Mouse (Mus musculus) liver, embryonic 16.5 days (tissue): ENCODE data around the gene Camkk2. TPM values are rescaled to one million over a fixed set of nuclear protein-coding genes. Genes with fewer than 3 reads are reported as not detected.
A peak's percentile ranks its signal among the peaks of the same experiment; 100 is the strongest.

ENCODE experiments used
- ATAC-seq: fragments of 200-750 bp; cut with Nextera tagmentation; 2 replicates; pipeline ENCODE4 v1.8.0; 2017; ENCODE audit warnings: low read depth, mild to moderate bottlenecking, moderate number of reproducible peaks, moderate library complexity
- H3K27ac ChIP-seq: fragments of 300-500 bp; sonication (generic); 2 replicates; pipeline ENCODE4 v1.5.1; 2014; ENCODE audit warnings: mild to moderate bottlenecking, low read length
- H3K27me3 ChIP-seq: fragments of 300-500 bp; sonication (generic); 2 replicates; pipeline ENCODE4 v1.6.1; 2014; ENCODE audit warnings: low read depth, low read length, mixed read lengths; ENCODE audit not compliant: control insufficient read depth, insufficient read depth
- H3K36me3 ChIP-seq: fragments of 300-500 bp; sonication (generic); 2 replicates; pipeline ENCODE4 v1.6.1; 2014; ENCODE audit warnings: mild to moderate bottlenecking; ENCODE audit not compliant: control insufficient read depth, insufficient read depth
- H3K4me1 ChIP-seq: fragments of 300-500 bp; sonication (generic); 2 replicates; pipeline ENCODE4 v1.6.1; 2014; ENCODE audit warnings: low read depth, low read length, mixed read lengths; ENCODE audit not compliant: control insufficient read depth
- H3K4me2 ChIP-seq: fragments of 300-500 bp; sonication (generic); 2 replicates; pipeline ENCODE4 v1.6.1; 2014; ENCODE audit warnings: low read depth, low read length, mixed read lengths
- H3K4me3 ChIP-seq: fragments of 300-500 bp; sonication (generic); 2 replicates; pipeline ENCODE4 v1.5.1; 2014; ENCODE audit warnings: low read depth, mild to moderate bottlenecking, low read length
- H3K9ac ChIP-seq: fragments of 300-500 bp; sonication (generic); 2 replicates; pipeline ENCODE4 v1.6.1; 2014; ENCODE audit warnings: low read depth, low read length
- H3K9me3 ChIP-seq: fragments of 300-500 bp; sonication (generic); replicated peaks from 2 replicates; pipeline ENCODE4 v1.6.1; 2016; ENCODE audit warnings: low read length; ENCODE audit not compliant: control insufficient read depth
- WGBS: fragments of 180-500 bp; shearing (Covaris S2); extraction: QIAGEN DNeasy Blood & Tissue Kit; methylation state at CpG from one replicate; pipeline ENCODE4 v1.1.7; 2014; ENCODE audit not compliant: insufficient replicate concordance; 5-methylcytosine and 5-hydroxymethylcytosine counted together
- polyA plus RNA-seq: library from polyadenylated mRNA; unstranded; fragments of >200 nt; fragmentation: Nextera tagmentation; extraction: Ambion mirVana; gene quantifications from 2 replicates; pipeline ENCODE4 v1.2.1, GENCODE M21; 2015

Camkk2 gene
- polyA plus RNA-seq, 1 experiment from 2014 or later: 8.4 TPM

DNA sequence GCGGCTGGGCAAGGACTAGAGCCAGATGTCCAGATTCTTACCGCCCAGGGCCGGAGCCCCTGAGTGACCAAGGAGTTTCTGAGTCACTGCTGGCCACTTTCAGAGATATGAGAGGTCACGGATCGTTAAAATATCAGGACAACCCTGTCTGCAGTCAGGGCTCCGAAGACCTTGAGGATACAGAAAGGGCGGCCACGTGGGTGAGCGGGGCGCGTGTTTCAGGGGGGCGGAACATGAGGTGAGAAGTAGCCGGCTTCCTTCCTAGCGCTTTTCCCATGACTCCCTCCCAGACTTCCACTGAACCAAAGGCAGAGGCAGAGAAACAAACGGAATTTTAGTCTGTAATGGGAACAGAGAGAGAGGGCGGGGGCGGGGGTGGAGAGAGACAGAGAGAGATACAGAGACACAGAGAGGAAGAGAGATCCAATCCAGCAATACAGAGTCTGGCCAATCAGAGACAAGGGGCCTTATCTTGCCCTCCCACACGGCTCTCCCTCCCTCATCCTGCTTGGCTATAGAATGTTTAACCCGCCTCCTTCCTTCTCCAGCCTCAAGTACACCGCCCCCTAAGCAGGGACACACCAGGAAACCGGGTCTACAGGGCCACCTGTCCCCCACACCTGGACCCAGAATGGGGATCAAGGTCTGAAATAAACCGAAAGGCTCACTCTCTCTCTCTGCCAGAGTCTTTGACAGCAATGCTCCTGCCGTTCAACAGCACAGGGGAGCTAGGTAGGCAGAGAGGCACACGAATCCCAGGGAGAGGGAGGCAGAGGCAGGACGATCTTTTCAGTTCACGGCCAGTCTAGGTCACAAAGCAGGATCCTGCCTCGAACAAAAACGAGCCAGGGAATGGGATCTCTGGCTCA is 4.2 kb downstream of the Camkk2 start:
- Histone ChIP-seq H3K9ac (peak overlapping the region; percentile 25; the same call in 1 of the 2 replicates), H3K36me3 (no peaks in the 10 kb centered on the region), H3K9me3 (no peaks in the 10 kb centered on the region), H3K4me2 (peak overlapping the region; percentile 59), H3K27ac (peak overlapping the region; percentile 43; the same call in 1 of the 2 replicates), H3K4me1 (peaks cover 48% of the 10 kb centered on the region), H3K27me3 (no peaks in the 10 kb centered on the region), H3K4me3 (peak overlapping the region; percentile 33)
- peak; percentile 84 for ATAC-seq
- 47% methylated on average over 28 of the region's 28 CpGs for WGBS

DNA sequence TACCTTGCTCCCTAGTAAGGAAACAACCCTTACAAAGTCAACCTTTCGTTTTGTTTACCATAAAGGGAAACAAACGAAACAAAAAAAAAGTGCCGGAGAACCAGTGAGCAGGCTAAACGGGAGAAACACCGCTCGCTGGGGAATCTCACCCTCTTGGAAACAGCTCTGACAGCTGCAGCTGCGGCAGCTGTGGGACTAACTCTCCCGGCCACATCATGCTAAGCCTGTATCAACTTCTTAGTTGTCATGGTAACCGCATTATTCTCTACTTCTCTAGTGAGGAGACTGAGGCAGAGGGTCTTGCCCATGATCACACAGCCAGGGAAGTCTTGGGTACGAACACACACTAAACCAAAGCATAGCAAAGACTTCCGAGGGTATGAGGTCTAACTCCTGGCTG is 5.5 kb downstream of the Camkk2 start:
- no peaks in the 10 kb centered on the region for H3K9me3 ChIP-seq
- H3K9ac ChIP-seq: no peak overlapping the region
- H3K4me2 ChIP-seq: no peak overlapping the region
- H3K27me3 ChIP-seq: no peaks in the 10 kb centered on the region
- whole genome bisulfite sequencing: 84% methylated on average over 11 of the region's 11 CpGs
- H3K4me1 ChIP-seq: peaks cover 50% of the 10 kb centered on the region
- no peak overlapping the region for H3K4me3 ChIP-seq
- H3K27ac ChIP-seq: no peak overlapping the region
- H3K36me3 ChIP-seq: no peaks in the 10 kb centered on the region
- ATAC-seq: no peak

DNA sequence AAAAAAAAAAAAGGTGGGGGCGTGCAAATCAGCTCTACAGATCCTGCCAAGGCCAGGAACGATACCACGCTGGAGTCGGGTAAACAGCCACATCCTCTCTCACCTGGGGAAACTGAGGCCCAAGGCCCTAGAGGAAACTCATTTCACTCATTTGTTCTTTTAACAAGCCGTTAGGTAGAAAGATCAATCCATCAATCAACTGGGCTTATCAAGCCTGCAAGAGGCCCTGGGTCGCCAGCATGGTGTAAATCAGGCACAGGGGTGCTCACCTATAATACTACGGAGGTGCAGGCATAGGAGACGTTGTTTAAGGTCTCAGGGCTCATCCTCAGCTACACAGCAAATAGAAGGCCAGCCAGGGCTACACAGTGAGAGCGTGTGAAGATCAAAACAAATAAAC is 7.8 kb downstream of the Camkk2 start:
- Histone ChIP-seq H3K9me3 (no peaks in the 10 kb centered on the region), H3K4me3 (no peak overlapping the region), H3K27ac (no peak overlapping the region), H3K4me1 (peaks cover 37% of the 10 kb centered on the region), H3K36me3 (no peaks in the 10 kb centered on the region), H3K4me2 (0 out of 2 replicates have a peak overlapping the region, but pooled peaks have one; percentile 19), H3K27me3 (no peaks in the 10 kb centered on the region), H3K9ac (no peak overlapping the region; the same call in 1 of the 2 replicates)
- no peak for ATAC-seq
- 34% methylated on average over 9 of the region's 9 CpGs for WGBS

DNA sequence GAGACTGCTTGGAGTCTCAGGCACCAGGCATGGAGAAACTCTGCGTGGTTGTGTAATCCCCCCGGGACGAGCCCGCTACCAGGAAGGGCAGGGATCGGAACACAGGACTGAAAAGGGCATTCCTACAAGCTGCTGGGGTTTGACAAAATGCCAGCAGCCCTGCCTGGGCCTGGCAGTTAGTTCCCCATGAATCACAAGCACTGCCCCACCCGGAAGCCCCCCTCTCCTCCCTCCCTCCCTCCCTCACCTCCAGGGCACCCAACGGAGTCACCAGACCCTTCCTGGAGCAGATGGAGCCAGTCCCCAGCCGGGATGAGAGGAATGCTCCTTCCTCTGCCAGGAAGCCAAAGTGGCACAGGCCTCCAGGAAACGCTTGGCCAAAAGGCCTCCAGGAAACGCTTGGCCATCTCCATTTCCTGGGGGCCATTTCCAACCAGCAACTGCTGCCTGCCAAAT is 8.4 kb downstream of the Camkk2 start:
- no peaks in the 10 kb centered on the region for H3K9me3 ChIP-seq
- 26% methylated on average over 10 of the region's 10 CpGs for WGBS

DNA sequence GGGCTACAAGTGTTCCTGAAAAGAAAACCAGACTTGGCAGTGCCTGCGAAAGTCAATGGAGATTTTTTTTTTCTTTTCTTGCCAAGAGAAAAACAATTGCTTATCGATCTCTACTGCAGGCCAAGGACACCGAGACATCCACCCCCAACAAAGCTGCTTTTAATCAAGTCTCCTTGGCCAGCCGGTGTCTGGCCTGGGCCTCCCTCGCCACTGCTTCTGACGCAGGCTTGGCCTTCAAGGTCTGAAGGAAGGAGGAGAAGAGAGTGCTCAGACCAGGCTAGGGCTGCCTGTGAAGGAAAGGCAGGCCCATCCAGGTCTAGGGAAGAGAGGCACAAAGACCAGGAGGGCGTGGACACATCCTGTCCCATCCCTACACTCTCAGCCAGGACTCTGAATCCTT is 8.9 kb downstream of the Camkk2 start:
- H3K27me3 ChIP-seq: no peaks in the 10 kb centered on the region
- H3K9me3 ChIP-seq: no peaks in the 10 kb centered on the region
- H3K27ac ChIP-seq: peak overlapping the region; percentile 65
- no peaks in the 10 kb centered on the region for H3K36me3 ChIP-seq
- peaks cover 31% of the 10 kb centered on the region for H3K4me1 ChIP-seq
- 65% methylated on average over 7 of the region's 7 CpGs for WGBS
- 0 out of 2 replicates have a peak overlapping the region, but pooled peaks have one; percentile 19 for H3K4me2 ChIP-seq
- ATAC-seq: no peak
- H3K9ac ChIP-seq: no peak overlapping the region; the same call in 1 of the 2 replicates
- no peak overlapping the region for H3K4me3 ChIP-seq

More for the DNA sequence above, 8.4 kb downstream of the Camkk2 start:
- H3K27ac ChIP-seq: peak overlapping the region; percentile 65
- H3K9ac ChIP-seq: no peak overlapping the region
- peaks cover 36% of the 10 kb centered on the region for H3K4me1 ChIP-seq
- ATAC-seq: no peak
- H3K27me3 ChIP-seq: no peaks in the 10 kb centered on the region
- H3K4me3 ChIP-seq: no peak overlapping the region
- no peaks in the 10 kb centered on the region for H3K36me3 ChIP-seq
- peak overlapping the region; percentile 19; the same call in 1 of the 2 replicates for H3K4me2 ChIP-seq

DNA sequence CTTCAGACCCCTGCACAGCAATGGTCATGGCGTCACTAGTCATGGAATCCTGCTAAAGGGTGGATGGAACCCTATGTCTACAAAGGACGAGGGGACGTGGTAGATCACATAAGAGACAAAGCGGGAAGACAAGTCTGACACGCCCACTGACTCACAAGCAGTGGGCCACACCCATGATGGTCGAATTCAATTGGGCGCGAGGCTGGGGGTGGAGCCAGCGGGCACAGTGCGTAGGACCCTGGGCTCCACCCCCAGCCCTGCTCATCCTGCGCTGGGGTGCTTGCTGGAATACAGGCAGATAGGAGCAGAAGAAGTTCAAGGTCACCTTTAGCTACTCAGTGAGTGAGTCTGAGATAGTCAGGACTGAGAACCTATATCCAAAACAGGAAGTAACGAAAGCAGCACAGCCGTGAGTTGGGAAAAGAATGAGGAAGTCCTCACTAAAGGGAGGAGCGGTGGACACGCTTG is 10.1 kb downstream of the Camkk2 start:
- no peak overlapping the region for H3K4me2 ChIP-seq
- 55% methylated on average over 15 of the region's 15 CpGs for WGBS
- 0 out of 2 replicates have a peak overlapping the region, but pooled peaks have one; percentile 12 for H3K27ac ChIP-seq
- ATAC-seq: peak; percentile 68
- no peaks in the 10 kb centered on the region for H3K36me3 ChIP-seq
- H3K9ac ChIP-seq: no peak overlapping the region
- H3K27me3 ChIP-seq: no peaks in the 10 kb centered on the region
- no peaks in the 10 kb centered on the region for H3K9me3 ChIP-seq
- no peak overlapping the region for H3K4me3 ChIP-seq
- H3K4me1 ChIP-seq: peaks cover 20% of the 10 kb centered on the region

DNA sequence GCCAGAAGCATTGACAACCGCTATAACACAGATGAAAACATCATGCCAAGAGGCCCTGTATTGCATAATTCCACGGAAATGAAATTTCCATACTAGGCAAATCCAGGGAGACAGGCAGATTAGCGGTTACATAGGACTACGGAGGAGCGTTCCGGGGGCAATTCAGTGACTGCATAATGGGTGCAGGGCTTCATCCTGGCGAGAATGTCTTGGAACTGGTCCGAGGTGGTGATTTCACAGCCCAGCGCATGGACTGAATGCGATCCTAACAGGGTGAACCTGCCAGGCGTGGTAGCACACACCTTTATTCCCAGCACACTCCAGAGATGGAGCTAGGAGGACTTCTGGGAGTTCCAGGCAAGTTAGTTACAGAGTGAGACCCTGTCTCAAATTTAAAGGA is 11.9 kb downstream of the Camkk2 start:
- no peak overlapping the region for H3K27ac ChIP-seq
- no peak overlapping the region for H3K4me3 ChIP-seq
- ATAC-seq: no peak
- no peaks in the 10 kb centered on the region for H3K9me3 ChIP-seq
- peaks cover 4% of the 10 kb centered on the region; the same call in 1 of the 2 replicates for H3K36me3 ChIP-seq
- no peak overlapping the region for H3K9ac ChIP-seq
- H3K4me2 ChIP-seq: no peak overlapping the region
- no peaks in the 10 kb centered on the region for H3K27me3 ChIP-seq
- WGBS: 81% methylated on average over 11 of the region's 11 CpGs
- peaks cover 30% of the 10 kb centered on the region for H3K4me1 ChIP-seq

DNA sequence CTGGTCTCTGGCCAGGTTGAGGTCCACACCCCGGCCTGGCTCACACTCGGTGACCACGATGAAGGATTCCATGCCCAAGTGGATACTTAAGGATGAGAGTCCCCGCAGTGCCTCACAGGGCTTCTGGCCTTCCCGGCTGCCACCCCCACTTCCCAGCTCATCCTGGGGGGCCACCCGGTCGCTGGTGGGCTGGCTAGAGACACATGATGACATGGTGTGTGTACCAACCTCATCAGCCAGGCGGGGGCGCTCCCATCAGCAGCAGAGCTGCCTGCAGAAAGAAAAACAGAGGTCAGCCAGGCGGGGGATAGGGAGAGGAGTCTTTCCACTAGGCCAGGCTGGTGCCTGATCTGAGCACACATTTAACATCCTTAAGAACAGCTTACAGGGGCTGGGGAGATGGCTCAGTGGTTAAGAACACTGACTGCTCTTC is 15.2 kb downstream of the Camkk2 start:
- peaks cover 28% of the 10 kb centered on the region for H3K4me1 ChIP-seq
- H3K36me3 ChIP-seq: peaks cover 4% of the 10 kb centered on the region; the same call in 1 of the 2 replicates
- no peak overlapping the region for H3K27ac ChIP-seq
- WGBS: 71% methylated on average over 10 of the region's 10 CpGs
- no peak overlapping the region for H3K9ac ChIP-seq
- no peak overlapping the region for H3K4me2 ChIP-seq
- H3K27me3 ChIP-seq: no peaks in the 10 kb centered on the region
- no peak for ATAC-seq
- no peak overlapping the region for H3K4me3 ChIP-seq
- H3K9me3 ChIP-seq: no peaks in the 10 kb centered on the region
